Mouse (Mus musculus) liver, adult 2 months (tissue): Measurements from ENCODE around the gene Ptges. TPM values are rescaled to one million over a fixed set of nuclear protein-coding genes. Genes with fewer than 3 reads are reported as not detected.

Experiments
- DNase-seq: peaks from one replicate; pipeline ENCODE4 v3.0.0-alpha.2; 2011; ENCODE audit warnings: low read depth, low spot score; ENCODE audit errors: extremely low read depth
- H3K27ac ChIP-seq: fragments of 200-500 bp; replicated peaks from 2 replicates; pipeline ENCODE4 v1.5.1; 2012; ENCODE audit warnings: low read depth, mild to moderate bottlenecking, control low read depth, inconsistent platforms, low read length; ENCODE audit not compliant: insufficient read depth
- H3K27me3 ChIP-seq: fragments of 200-500 bp; 2 replicates; pipeline ENCODE4 v1.6.1; 2012; ENCODE audit warnings: mild to moderate bottlenecking, moderate library complexity, low read length, inconsistent platforms; ENCODE audit not compliant: control insufficient read depth, insufficient read depth
- H3K36me3 ChIP-seq: fragments of 200-500 bp; 2 replicates; pipeline ENCODE4 v1.6.1; 2012; ENCODE audit warnings: low read length, inconsistent platforms; ENCODE audit not compliant: control insufficient read depth, insufficient read depth
- H3K4me1 ChIP-seq: fragments of 200-500 bp; 2 replicates; pipeline ENCODE4 v1.6.1; 2011; ENCODE audit warnings: low read length; ENCODE audit not compliant: control insufficient read depth, insufficient read depth
- H3K4me3 ChIP-seq: fragments of 200-500 bp; 2 replicates; pipeline ENCODE4 v1.5.1; 2011; ENCODE audit warnings: low read depth, mild to moderate bottlenecking, control low read depth, low read length, moderate library complexity; ENCODE audit not compliant: insufficient read depth
- H3K79me2 ChIP-seq: fragments of 200-500 bp; 2 replicates; pipeline ENCODE4 v1.6.1; 2012; ENCODE audit warnings: inconsistent platforms, mild to moderate bottlenecking, low read length, moderate library complexity; ENCODE audit not compliant: control insufficient read depth, insufficient read depth
- H3K9ac ChIP-seq: fragments of 200-500 bp; 2 replicates; pipeline ENCODE4 v1.6.1; 2012; ENCODE audit warnings: low read depth, mild to moderate bottlenecking, control low read depth, inconsistent platforms, low read length
- CTCF ChIP-seq: fragments of 200-500 bp; IDR thresholded peaks from 2 replicates; pipeline ENCODE4 v1.5.1; 2011; ENCODE audit warnings: low read depth, low read length, control low read depth
- POLR2A ChIP-seq: fragments of 200-500 bp; IDR thresholded peaks from 2 replicates; pipeline ENCODE4 v1.6.1; 2011; ENCODE audit warnings: low read length, control low read depth; ENCODE audit not compliant: insufficient read depth; ENCODE audit errors: extremely low read depth
- WGBS: fragments of 180-500 bp; shearing (Covaris S2); methylation state at CpG from one replicate; pipeline ENCODE4 v1.1.7; 2018; 5-methylcytosine and 5-hydroxymethylcytosine counted together
- polyA plus RNA-seq: library from polyadenylated mRNA; depleted of rRNA; stranded (reverse); fragments of >200 nt; gene quantifications from 2 replicates; pipeline ENCODE4 v1.2.3, GENCODE M21; 2012
- total RNA-seq: library from RNA; depleted of rRNA; stranded (reverse); fragments of >200 nt; gene quantifications from 2 replicates; pipeline ENCODE4 v1.2.3, GENCODE M21; 2014

Ptges gene
- total and polyA plus RNA-seq, 2 experiments = 0.09 to 0.17 TPM

GRCm38 (mm10) chr2:30927844-30928628 is 1.6 kb downstream of the Ptges start:
- Histone ChIP-seq H3K9ac (no peak overlapping the region), H3K4me1 (peaks cover 4% of the 10 kb centered on the region), H3K4me3 (no peak overlapping the region), H3K79me2 (no peaks in the 10 kb centered on the region), H3K36me3 (no peaks in the 10 kb centered on the region), H3K27me3 (no peaks in the 10 kb centered on the region), H3K27ac (peak overlapping the region; percentile 20)
- DNase-seq = peak; percentile 52
- 29% methylated on average over 14 of the region's 14 CpGs for WGBS
- TF ChIP-seq POLR2A (no peak), CTCF (peak; percentile 92)

GRCm38 (mm10) chr2:30927151-30927781 is 2.4 kb downstream of the Ptges start:
- H3K36me3 ChIP-seq = no peaks in the 10 kb centered on the region
- DNase-seq = peak; percentile 58
- peak overlapping the region; percentile 20; the same call in 1 of the 2 replicates for H3K27ac ChIP-seq
- peaks cover 4% of the 10 kb centered on the region for H3K4me1 ChIP-seq
- H3K79me2 ChIP-seq = no peaks in the 10 kb centered on the region
- no peak overlapping the region for H3K9ac ChIP-seq
- H3K4me3 ChIP-seq = no peak overlapping the region
- 70% methylated on average over 9 of the region's 9 CpGs for WGBS
- no peaks in the 10 kb centered on the region for H3K27me3 ChIP-seq
- TF ChIP-seq CTCF (no peak), POLR2A (no peak)

- H3K4me3 ChIP-seq = no peak overlapping the region
- 70% methylated on average over 4 of the region's 4 CpGs for WGBS
Measured at GRCm38 (mm10) chr2:30926381-30926780, 3.3 kb downstream of the Ptges start.

GRCm38 (mm10) chr2:30925181-30925580 is 4.5 kb downstream of the Ptges start:
- Histone ChIP-seq H3K4me3 (no peak overlapping the region), H3K27me3 (no peaks in the 10 kb centered on the region), H3K27ac (no peak overlapping the region), H3K36me3 (no peaks in the 10 kb centered on the region), H3K79me2 (no peaks in the 10 kb centered on the region), H3K4me1 (peaks cover 4% of the 10 kb centered on the region), H3K9ac (no peak overlapping the region)
- no peak for DNase-seq
- 88% methylated on average over 4 of the region's 4 CpGs for WGBS
- TF ChIP-seq CTCF (no peak), POLR2A (no peak)

More at GRCm38 (mm10) chr2:30926381-30926780, 3.3 kb downstream of the Ptges start:
- H3K79me2 ChIP-seq = no peaks in the 10 kb centered on the region
- H3K27ac ChIP-seq = no peak overlapping the region
- no peaks in the 10 kb centered on the region for H3K36me3 ChIP-seq
- H3K9ac ChIP-seq = no peak overlapping the region
- peaks cover 4% of the 10 kb centered on the region for H3K4me1 ChIP-seq
- no peaks in the 10 kb centered on the region for H3K27me3 ChIP-seq
- TF ChIP-seq CTCF (no peak), POLR2A (no peak)
- DNase-seq = no peak

GRCm38 (mm10) chr2:30923099-30923498 is 6.6 kb downstream of the Ptges start:
- TF ChIP-seq POLR2A (no peak), CTCF (no peak)
- H3K4me1 ChIP-seq = 0 out of 2 replicates have a peak, but pooled peaks cover 2% of the 10 kb centered on the region
- no peaks in the 10 kb centered on the region for H3K79me2 ChIP-seq
- WGBS = 80% methylated on average over 3 of the region's 3 CpGs
- H3K4me3 ChIP-seq = no peak overlapping the region
- no peak overlapping the region for H3K9ac ChIP-seq
- H3K36me3 ChIP-seq = no peaks in the 10 kb centered on the region
- no peak for DNase-seq
- no peaks in the 10 kb centered on the region for H3K27me3 ChIP-seq
- H3K27ac ChIP-seq = no peak overlapping the region
